Mouse (Mus musculus) cerebellum, adult 18-20 months (tissue): ENCODE results near the gene Tnni3.
A peak's percentile ranks its signal among the peaks of the same experiment; 100 is the strongest.

ENCODE experiments used
- DNase-seq, 2 experiments: peaks; one replicate each; pipeline ENCODE4 v3.0.0; 2021

Gene Tnni3

GRCm38 (mm10) chr7:4498251-4498650 lies 25.8 kb downstream of the Tnni3 start:
- DNase-seq, result peak in 1 of 2 experiments; percentile 29

DNA sequence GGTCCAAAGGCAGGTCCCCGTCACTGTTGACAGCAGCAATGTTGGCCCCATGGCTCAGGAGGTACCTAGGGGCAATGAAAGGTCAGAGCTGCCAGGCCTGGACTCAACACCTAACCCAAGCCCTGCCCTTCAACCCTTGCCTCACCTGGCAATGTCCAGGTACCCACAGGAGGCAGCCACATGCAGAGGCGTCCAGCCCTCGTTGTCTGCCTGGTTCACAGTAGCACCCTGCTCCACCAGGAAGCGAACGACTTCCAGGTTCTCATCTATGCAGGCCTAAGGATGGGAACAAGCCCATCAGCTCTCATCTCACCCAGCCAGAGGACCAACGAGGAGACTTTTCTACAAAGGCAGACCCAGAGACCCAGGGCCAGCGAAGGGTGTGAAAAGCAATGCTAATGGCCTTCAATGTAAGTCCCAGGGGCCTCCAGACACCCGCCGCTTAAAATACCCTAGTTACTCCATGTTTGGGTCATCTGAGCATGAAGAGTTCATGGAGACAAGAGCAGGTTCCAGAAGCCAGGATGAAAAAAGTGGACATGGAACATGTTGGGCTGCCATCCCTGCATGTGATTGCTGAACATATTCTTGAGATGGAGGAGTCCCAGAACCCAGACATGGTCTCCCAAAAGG lies 26.6 kb downstream of the Tnni3 start:
- DNase-seq, result no peak

- DNase-seq, result no peak
Observed at GRCm38 (mm10) chr7:4496468-4496867, 27.6 kb downstream of the Tnni3 start.

DNA sequence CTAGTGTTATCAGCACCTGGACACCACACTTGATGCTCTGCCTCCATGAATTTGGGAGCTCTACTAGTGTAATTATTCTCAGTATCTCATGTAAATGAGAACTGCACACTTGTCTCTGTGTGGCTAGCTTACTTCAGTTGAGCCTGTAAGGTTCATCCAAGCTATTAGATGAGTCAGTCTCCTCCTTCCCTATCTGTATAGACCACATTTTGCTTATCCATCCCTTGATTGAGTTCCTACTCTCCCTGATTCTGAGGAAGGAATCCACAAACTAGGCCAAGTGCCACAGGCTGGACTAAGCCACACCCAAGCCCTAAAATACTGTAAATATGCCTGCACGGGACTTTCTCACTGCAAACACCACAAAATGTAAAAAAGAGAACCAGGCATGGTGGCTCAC lies 30.0 kb downstream of the Tnni3 start:
- DNase-seq, result no peak

- no peak for DNase-seq
Observed at GRCm38 (mm10) chr7:4492284-4493224, 31.5 kb downstream of the Tnni3 start.

GRCm38 (mm10) chr7:4491308-4491707 lies 32.7 kb downstream of the Tnni3 start:
- no peak for DNase-seq

- DNase-seq, result no peak
Observed at GRCm38 (mm10) chr7:4482281-4482680, 41.7 kb downstream of the Tnni3 start.

DNA sequence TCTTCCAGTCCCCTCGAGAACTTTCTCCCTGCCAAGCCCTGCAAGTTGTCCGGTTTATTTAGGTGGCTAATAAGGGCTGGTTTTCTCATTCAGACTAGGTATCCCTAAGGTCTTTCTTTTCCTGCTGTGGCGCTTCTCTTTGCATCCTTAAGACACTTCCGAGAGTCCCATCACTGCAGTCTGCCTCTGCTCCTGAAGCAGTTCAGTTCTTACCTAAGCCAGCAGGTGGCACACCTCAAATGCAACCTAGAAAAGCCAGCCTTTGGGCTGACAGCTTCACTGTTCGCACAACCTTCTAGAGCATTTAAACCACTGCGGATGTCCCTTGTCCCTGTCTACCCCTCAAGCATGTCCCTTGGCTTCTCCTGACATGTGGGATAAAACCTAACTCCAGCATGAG lies 44.4 kb downstream of the Tnni3 start:
- DNase-seq, result peak; percentile 60

DNA sequence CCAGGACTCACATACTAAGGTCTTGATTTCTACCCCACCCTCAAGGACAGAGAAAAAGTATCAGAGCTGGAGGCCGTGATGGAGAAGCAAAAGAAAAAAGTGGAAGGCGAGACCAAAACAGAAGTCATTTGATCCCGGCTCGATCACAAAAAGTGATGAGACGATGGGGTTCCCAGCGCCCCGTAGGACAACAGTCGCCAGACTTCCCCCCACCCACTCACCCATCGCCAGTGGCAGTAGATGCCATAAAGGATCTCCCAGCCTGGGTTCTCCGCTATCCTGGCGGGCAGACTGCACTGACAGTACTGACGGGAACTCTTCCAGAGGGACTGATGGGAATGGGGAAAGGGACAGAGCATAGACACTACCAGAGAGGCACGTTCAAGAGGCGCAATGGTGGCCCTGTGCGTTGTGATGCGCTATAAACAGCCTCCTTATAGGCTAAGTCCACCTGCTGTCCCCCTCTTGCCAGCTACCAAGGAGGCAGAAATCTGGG lies 45.2 kb downstream of the Tnni3 start:
- DNase-seq, result no peak

DNA sequence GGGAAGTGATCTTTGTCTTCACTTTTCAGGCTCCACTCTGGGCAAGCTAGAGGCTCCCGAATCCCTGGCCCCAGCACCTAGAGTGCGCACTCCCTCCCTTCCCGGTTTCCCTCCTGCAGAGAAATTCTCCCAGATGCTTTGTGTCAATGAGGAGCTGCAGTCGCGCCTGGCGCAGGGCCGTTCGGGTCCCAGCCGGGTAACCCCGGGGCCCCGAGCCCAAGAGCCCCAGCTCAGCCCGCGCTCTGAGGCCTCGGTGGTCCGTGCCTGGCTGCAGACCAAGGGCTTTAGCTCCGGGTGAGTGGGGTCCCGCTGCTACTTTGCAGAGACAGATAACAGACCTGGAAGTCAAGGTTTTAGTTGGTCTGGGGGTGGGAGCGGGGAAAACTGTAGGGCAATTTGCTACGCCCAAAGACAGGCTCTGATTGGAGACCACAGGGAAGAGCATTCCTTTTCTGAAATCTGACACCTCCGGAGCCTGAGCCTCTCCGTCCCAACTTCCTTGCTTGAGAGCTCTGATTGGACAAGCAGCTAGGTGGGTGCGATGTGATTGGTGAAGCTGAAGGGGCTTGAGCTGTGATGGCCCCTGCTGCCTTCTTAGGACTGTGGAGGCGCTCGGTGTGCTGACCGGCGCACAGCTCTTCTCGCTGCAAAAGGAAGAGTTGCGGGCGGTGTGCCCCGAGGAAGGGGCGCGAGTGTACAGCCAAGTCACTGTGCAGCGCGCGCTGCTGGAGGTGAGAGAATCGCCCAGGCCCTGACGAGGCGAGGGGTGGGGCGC lies 45.8 kb downstream of the Tnni3 start:
- peak; percentile 76 to 83 for DNase-seq

GRCm38 (mm10) chr7:4473940-4474339 lies 50.1 kb downstream of the Tnni3 start:
- no peak for DNase-seq

GRCm38 (mm10) chr7:4471179-4471555 lies 52.9 kb downstream of the Tnni3 start:
- DNase-seq, result peak; percentile 73 to 80

DNA sequence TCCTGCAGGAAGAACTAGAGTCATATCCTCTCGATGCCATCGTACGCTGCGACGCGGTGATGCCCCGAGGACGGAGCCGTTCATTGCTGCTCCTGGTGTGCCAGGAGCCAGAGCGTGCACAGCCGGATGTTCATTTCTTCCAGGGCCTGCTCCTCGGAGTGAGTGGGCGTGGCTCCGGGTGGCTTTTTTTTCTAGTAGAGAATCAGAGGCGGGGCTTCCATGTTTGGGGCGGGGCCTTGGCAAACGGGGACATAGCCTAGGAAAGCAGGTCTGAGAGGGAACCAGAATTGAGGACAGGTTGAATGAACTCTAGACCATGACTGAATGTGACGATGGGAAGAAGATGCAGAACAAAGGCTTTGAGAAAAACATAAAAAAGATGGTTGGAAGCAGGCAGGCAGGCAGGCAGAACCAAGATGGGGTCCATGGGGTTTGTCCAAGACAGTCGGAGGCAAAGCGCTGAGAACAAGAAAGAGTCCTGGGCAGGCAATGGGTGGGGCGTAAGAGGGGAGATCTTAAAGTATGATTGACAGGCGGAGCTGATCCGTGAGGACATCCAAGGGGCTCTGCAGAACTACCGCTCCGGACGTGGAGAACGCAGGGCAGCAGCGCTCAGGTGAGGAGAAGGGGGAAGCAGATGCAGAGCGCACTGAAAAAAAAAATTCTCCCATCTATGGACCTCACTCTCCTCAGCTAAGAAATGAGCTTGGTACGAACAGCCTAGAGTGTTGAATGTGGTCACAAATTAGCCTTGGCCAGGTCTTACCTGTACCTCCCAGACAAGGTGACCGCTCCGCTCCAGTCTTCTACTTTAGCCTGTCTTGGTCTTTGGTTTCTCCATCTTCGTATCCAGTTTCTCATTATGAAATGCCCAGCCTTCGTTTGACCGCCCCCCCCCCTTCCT lies 53.5 kb downstream of the Tnni3 start:
- DNase-seq, result peak; percentile 57 to 61
